Mouse (Mus musculus): ENCODE measurements around the gene Gm17535. TPM values are rescaled to one million over a fixed set of nuclear protein-coding genes. Genes with fewer than 3 reads are reported as not detected.
"Not testable (repeated sequence)": the region's sequence is repeated elsewhere in the genome, so short reads cannot be mapped to it uniquely, and the experiment has no call there.

Gene Gm17535
- total RNA-seq (2015) (not detected in 2 replicates), total RNA-seq (2017) (0.37 TPM in 1 of 2 replicates, not detected in the other)

GRCm38 (mm10) chr9:3034299-3034698 lies at the start of gene Gm17535:
Gene Gm17535, plus strand, starts transcription at chr9:3034599.
- ATAC-seq (replicated peaks; ENCODE audit: poor library complexity) = not testable (repeated sequence)

- not testable (repeated sequence) for ATAC-seq (replicated peaks; ENCODE audit: poor library complexity)
Observed at GRCm38 (mm10) chr9:3000445-3000972, 33.9 kb upstream of the Gm17535 start, which contains the start of gene Gm10722. Gene Gm10722, plus strand, starts transcription at chr9:3000922.

GRCm38 (mm10) chr9:3001006-3001405 lies 33.4 kb upstream of the Gm17535 start:
- not testable (repeated sequence) for ATAC-seq (replicated peaks; ENCODE audit: poor library complexity)

GRCm38 (mm10) chr9:3001948-3002659 lies 32.3 kb upstream of the Gm17535 start:
- ATAC-seq (replicated peaks; ENCODE audit: poor library complexity) = peak; percentile 37; the same call in 1 of the 2 replicates

GRCm38 (mm10) chr9:3002794-3003396 lies 31.5 kb upstream of the Gm17535 start, which contains the start of gene Gm11168:
Gene Gm11168, plus strand, starts transcription at chr9:3003346.
- not testable (repeated sequence) for ATAC-seq (replicated peaks; ENCODE audit: poor library complexity)

GRCm38 (mm10) chr9:3006179-3006578 lies 28.2 kb upstream of the Gm17535 start:
- ATAC-seq (replicated peaks; ENCODE audit: poor library complexity) = peak; percentile 35

- not testable (repeated sequence) for ATAC-seq (replicated peaks; ENCODE audit: poor library complexity)
Observed at GRCm38 (mm10) chr9:3006636-3007035, 27.8 kb upstream of the Gm17535 start.

GRCm38 (mm10) chr9:3007272-3007671 lies 27.1 kb upstream of the Gm17535 start:
- ATAC-seq (replicated peaks; ENCODE audit: poor library complexity) = 0 out of 2 replicates have a peak, but pooled peaks have one; percentile 16

- ATAC-seq (replicated peaks; ENCODE audit: poor library complexity) = peak; percentile 27
Observed at GRCm38 (mm10) chr9:3009331-3009730, 25.1 kb upstream of the Gm17535 start.

GRCm38 (mm10) chr9:3012054-3012621 lies 22.3 kb upstream of the Gm17535 start:
- peak; percentile 42 for ATAC-seq (replicated peaks; ENCODE audit: poor library complexity)

GRCm38 (mm10) chr9:3012733-3013279 lies 21.6 kb upstream of the Gm17535 start, which contains the start of gene Gm10721:
Gene Gm10721, plus strand, starts transcription at chr9:3013140.
- peak; percentile 36 for ATAC-seq (replicated peaks; ENCODE audit: poor library complexity)

- not testable (repeated sequence) for ATAC-seq (replicated peaks; ENCODE audit: poor library complexity)
Observed at GRCm38 (mm10) chr9:3015354-3015753, 19.0 kb upstream of the Gm17535 start, which contains the start of gene Gm10720. Gene Gm10720, plus strand, starts transcription at chr9:3015654.

GRCm38 (mm10) chr9:3015896-3016295 lies 18.5 kb upstream of the Gm17535 start:
- ATAC-seq (replicated peaks; ENCODE audit: poor library complexity) = not testable (repeated sequence)

GRCm38 (mm10) chr9:3017108-3017507 lies 17.3 kb upstream of the Gm17535 start, which contains the start of gene Gm10719:
Gene Gm10719, plus strand, starts transcription at chr9:3017408.
- not testable (repeated sequence) for ATAC-seq (replicated peaks; ENCODE audit: poor library complexity)

GRCm38 (mm10) chr9:3018944-3019343 lies 15.5 kb upstream of the Gm17535 start:
- ATAC-seq (replicated peaks; ENCODE audit: poor library complexity) = not testable (repeated sequence)

- ATAC-seq (replicated peaks; ENCODE audit: poor library complexity) = peak; percentile 38
Observed at GRCm38 (mm10) chr9:3019835-3020727, 14.3 kb upstream of the Gm17535 start.

- ATAC-seq (replicated peaks; ENCODE audit: poor library complexity) = not testable (repeated sequence)
Observed at GRCm38 (mm10) chr9:3022316-3023008, 11.9 kb upstream of the Gm17535 start.

GRCm38 (mm10) chr9:3023312-3023984 lies 11.0 kb upstream of the Gm17535 start, which contains the start of gene Gm10718:
Gene Gm10718, plus strand, starts transcription at chr9:3023547.
- ATAC-seq (replicated peaks; ENCODE audit: poor library complexity) = not testable (repeated sequence)
